Mouse (Mus musculus): Measurements from ENCODE around the gene Tmem17.

- no peak for TF ChIP-seq GATA1 (IDR thresholded peaks at IDR 0.05; ENCODE audit: low read length)
- TF ChIP-seq TAL1 (IDR thresholded peaks at IDR 0.05; ENCODE audit: low read length): no peak
Measured at GRCm38 (mm10) chr11:22499396-22499795, 12.5 kb upstream of the Tmem17 start.
